Mouse (Mus musculus): Measurements from ENCODE around the gene Prkcg.
A peak's percentile ranks its signal among the peaks of the same experiment; 100 is the strongest.
"Not testable (repeated sequence)": the region's sequence is repeated elsewhere in the genome, so short reads cannot be mapped to it uniquely, and the experiment has no call there.

The Prkcg gene

DNA sequence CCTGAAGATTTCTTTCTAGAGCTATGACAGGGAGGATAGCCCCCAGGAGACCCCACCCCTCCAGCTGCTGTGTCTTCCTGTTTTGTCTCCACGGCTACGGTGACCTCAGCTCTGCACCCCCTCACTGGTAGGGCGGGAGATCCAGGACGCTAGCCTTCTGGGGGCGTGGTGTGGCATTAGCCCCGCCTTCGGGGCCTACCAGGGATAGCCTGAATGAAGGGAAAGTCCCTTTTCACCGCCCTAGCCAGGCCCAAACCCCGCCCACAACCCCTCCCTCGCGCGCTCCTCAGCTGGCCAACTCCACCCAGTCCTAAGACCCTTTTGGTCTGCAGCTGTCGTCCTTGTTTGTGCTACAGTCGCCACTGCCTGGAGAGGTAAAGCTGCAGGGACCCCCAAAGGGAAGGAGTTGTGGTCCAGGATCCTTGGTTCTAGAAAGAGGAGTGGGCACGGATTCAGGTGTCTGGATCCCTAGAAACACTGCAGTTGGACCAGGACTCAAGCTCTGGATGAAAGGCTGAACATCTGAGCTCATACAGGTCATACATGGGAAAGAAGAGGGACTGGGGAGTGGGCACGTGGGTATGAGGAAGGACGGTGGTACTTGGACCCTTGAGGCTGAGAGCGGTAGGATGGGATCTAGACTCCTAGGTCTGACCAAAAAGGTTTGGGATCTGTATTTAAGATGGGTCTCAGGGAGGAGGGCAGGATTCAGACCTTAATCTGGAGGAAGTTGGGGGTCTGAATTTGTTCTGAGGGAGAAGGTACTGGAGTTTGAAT, 1.5 kb downstream of the Prkcg start:
- DNase-seq (ENCODE audit: low spot score): peak; percentile 94

DNA sequence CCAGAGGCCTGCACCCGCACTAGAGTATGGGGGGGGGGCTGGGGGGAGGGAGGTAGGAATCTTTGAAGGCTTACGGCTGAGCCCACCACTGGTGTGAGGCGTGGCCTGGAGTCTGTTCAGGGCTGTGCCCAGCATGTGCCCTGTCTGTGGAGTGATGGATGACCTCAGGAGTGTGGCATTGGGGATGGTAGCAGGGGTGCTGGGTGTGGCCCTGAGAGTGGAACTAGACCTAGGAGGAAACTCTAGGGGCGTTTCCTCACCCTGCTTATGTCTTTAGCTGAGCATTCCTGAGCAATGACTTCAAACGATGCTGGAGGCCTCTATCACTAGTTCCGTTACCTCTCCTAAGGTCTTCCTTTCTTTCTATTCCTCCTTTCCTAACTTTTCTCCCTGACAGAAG, 2.2 kb downstream of the Prkcg start:
- DNase-seq (ENCODE audit: low spot score): peak; percentile 24

DNA sequence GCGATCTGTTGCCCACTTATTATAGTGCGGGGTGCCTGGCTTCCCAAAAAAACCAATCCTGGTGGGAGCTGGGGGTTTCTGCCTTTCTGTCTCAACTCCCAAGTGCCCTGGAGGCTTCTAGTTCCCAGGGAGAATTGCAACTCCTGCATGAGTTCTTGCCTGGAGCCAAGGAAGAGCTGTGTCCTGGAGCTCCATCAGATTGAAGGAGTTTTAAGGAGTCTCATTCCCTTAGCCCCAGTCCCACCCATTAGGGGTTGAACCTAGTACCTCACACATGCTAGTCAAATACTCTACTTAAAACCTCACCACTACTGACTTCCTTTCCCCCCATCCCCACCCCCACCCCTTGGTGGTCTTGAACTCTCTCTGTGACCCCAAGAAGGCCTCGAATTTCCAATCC, 2.8 kb downstream of the Prkcg start:
- peak; percentile 29 for DNase-seq (ENCODE audit: low spot score)

DNA sequence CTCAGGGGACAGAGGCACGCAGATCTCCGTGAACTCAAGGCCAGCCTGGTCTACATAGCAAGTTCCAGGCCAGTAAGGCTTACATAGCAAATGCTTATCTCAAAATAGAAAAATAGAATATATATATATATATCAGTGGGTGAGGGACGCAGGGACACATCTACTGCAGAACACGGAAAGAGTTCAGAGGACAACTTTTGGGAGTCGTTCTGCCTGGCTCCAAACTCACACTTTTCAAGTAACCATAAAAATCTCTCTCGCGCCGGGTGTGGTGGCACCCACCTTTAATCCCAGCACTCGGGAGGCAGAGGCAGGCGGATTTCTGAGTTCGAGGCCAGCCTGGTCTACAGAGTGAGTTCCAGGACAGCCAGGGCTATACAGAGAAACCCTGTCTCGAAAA, 3.3 kb downstream of the Prkcg start:
- DNase-seq (ENCODE audit: low spot score): not testable (repeated sequence)

DNA sequence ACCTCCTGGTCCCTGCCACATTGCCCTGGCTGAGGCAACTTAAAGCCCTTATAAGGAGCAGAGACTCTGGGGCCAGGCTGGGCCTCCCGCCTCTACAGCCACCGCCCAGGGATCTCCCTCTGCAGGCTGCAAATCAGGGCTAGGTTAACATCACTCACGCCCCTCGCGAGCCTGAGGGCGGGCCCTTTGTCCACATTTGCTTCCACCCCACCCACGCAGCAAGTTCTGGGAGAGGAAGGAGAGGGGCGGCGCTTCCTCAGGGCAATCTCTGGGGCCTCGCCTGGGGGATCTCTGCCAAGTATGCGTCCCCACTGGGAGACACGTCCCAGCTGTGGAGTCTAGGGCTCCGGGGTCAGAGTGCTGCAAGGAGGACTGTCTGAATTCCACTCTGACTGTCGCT, 3.8 kb downstream of the Prkcg start:
- peak; percentile 91 for DNase-seq (ENCODE audit: low spot score)

DNA sequence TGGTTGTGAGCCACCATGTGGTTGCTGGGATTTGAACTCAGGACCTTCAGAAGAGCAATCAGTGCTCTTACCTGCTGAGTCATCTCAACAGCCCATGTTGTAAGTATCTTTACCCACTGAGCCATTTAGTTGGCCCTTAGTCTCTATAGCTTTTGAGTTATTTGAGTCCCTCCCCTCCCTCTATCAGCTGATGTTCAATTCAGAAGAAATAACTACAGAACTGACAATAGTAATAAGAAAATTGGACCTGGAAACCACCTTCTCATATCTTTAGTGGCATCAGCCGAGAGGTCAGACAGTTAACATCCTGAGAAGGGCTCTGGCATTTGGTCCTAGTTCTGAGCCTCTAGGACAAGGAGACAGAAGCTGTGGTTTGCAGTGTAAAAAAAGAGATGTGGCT, 5.8 kb downstream of the Prkcg start:
- no peak for DNase-seq (ENCODE audit: low spot score)

DNA sequence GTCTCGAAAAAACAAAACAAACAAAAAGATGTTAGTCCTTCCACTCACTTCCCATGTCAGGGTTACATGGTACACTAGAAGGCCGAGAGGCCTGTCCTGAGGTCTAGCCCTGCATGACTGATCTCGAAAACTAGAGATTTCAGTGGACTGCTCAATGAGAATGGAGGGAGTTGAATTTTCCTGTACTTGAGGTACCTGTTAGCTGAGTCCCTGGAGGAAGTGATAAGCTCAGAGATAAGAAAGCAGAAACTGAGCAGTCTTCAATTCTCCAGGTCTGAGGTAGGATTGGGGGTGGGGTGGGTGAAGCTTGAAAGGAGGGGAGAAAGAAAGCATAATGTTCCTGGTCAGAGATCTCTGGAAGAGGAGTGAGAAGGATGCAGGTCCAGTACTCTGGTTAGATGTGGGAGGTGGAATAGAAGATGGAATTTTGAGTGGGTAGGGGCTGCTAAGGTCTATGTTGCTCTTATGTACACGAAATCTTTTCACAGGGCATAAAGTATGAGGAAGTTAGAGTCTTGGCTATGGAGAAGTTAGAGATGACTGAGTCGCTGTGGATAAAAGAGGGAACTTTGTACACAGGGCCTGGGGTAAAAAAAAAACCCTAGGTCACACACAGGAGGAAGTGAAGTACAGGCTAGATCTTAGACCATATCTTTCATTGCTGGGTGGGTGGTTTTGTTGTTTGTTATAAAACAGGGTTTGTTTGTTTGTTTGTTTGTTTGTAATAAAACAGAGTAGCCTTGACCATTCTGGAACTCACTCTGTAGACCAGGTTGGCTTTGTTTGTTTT, 6.5 kb downstream of the Prkcg start:
- no peak for DNase-seq (ENCODE audit: low spot score)

DNA sequence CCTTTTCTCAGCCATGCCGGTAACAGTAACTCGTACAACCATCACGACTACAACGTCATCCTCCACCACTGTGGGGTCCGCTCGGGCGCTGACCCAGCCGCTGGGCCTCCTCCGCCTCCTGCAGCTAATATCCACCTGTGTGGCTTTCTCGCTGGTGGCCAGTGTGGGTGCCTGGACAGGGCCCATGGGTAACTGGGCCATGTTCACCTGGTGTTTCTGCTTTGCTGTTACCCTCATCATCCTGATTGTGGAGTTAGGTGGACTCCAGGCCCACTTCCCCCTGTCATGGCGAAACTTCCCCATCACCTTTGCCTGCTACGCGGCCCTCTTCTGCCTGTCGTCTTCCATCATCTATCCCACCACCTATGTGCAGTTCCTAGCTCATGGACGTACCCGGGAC, 7.7 kb downstream of the Prkcg start:
- DNase-seq (ENCODE audit: low spot score): no peak

DNA sequence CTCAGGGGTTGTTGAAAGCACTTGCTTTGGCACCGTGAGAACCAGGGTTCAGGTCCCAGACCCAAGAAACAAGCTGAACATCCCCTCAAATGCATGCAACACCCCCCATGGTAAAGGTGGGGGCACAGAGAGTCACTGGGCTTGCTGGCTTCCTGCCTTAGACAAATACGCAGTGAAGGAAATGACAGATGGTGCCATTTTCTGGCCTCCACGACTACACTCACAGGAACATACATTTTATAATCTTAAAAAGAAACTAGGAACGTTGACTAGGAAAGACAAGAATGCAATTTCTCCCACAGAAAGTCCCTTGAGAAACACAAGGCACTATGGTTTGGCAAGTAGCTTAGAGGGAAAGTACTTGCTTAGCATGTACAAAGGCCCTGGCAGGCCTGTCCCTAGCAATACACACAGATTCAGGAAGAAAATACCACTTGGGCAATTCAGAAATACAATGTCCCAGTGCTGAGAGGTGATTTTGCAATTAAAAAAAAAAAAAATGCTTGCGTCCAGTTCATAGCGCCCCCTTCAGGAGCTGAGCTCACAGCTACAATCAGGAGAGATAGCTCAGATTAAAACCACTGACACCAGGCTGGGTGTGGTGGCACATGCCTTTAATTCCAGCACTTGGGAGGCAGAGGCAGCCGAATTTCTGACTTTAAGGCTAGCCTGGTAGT, 11.1 kb downstream of the Prkcg start:
- peak; percentile 92 for DNase-seq (ENCODE audit: low spot score)

DNA sequence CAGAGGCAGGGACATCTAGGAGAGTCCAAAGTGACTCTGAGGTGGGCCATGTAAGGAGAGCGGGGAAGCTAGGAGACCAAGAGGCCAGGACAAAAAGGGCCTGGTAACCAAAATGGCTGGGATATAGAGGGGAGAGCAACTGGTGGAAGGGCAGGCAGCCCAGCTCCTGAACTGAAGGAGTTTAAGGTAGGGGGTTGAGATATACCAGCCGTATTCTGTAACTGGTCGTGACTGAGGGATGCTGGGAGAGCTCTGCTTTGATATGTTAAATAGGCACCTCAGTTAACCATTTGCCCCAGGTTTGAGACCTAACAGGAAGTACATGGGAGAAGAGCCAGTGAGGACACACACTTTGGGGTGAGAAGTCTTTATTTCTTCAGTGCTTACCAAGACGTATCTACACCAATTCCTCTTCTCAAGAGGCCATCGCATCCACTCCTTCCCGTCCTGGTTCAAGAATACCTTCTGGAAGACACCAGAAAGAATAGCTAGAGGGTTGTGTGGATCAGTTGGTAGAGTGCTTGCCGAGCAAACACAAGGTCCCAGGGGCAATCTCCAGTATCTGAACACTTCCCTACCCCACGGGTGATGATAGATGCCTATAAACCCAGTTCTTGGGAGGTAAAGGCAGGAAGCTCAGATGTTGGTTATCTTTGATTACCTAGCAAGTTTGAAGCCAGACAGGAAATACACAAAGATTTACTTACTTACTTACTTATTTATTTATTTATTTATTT, 12.1 kb downstream of the Prkcg start:
- DNase-seq (ENCODE audit: low spot score): no peak

DNA sequence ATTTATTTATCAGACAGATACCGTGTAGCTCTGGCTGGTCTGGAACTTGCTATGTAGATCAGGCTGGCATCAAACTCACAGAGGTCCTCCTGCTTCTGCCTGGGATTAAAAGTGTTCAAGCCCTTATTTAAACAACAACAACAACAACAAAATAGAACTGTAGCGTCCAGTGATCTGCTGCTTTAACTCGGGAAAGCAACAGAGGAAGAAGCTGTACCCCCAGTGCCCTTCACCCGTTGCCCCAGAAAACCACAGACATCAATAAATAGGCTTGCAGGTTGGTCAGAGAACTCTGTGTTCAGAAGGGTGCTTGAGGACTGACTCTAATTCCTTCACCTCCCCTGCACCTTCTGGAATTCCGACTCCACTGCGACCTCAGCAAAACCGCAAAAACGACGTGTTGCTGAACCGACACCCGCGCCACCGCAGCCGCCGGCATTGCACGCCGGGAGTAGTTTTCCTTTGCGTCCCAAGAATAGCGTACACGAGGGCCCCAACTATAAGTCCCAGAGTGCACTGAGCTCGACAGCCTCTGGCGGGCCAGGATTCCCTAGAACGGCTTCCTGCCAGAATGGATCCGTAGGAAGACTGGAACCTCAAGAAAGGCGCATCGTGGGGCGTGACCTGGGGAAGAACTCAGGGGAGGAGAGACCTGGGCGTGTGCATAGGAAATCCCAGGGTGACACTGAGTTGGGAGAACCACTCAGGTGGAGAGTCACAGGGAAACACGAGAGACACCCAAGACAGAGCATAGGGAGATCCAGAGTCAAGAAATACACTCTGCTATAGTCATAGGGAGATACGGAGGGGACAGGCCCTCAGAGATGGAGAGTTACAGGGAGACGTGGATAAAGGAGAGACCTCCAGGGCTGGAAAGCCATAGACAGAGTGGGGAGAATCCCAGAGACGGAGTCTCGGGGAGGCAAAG, 12.9 kb downstream of the Prkcg start:
- no peak for DNase-seq (ENCODE audit: low spot score)

DNA sequence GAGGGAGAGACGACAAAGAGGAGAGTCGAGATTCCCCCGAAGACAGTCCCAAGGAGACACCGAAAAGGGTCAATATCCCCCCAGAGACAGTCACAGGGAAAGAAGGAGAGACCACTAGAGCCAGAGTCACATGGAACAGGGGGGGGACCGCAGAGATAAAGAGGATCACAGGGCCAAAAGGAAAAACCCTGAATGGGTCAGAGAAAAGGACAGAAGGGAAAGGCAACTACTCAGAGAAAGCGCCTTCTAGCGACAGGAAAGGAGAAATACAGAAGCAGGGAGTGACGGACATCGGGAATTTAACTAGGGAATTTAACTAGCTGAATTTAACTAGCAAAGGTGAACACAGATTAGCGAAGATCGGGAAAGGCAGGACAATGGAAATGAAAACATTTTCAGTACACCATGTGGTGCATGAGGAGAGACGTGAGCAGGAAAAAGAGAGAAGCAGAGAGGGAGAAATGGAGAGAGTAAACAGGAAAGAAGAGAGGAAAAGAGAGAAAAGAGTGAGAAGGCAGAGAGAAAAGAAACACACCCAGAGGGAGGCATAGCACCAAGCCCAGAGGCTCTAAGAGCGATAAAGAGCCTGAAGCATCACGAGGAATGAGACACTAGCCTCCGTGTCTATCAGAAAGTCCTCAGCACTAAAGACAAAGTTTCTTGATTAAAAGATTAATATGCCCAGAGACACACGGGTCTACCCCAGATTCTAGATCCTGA, 13.7 kb downstream of the Prkcg start:
- peak; percentile 24 for DNase-seq (ENCODE audit: low spot score)

DNA sequence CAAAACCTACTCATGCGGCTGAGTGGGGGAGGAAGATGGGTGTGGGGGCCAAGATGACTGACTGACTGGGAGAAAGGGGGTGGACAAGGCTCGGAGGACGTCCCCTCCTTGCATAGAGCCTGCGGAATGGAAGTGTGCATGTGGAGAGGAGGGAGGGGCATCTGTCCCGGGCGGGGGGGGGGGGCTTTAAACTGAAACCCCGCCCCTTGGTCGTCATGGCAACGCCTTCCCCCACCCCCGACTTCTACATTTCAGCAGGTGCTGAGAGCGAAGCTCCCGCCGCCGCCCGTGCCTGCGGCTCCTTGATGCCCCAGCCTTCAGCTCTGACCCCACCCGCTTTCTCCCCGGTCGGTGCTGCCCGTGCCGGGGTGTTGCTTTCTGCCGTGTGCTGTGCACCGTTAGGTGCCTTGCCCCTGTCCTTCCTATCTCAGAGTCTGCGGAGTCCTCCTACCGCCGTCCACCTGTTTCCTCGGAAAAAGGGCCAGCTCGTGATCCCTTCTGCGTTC, 14.3 kb downstream of the Prkcg start:
- no peak for DNase-seq (ENCODE audit: low spot score)

DNA sequence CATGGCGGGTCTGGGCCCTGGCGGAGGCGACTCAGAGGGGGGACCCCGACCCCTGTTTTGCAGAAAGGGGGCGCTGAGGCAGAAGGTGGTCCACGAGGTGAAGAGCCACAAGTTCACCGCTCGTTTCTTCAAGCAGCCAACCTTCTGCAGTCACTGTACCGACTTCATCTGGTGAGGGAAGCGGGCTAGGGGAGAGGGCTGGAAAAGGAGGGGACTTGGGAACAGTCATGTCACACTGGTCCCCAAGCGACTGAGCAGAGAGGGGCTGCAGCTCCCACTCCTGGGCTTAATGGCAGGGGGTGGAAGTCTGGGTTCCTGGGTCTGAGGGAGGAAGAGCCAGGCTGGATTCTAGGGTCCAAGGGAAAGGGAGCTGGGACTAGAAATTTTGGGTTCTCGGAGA, 14.8 kb downstream of the Prkcg start:
- no peak for DNase-seq (ENCODE audit: low spot score)

DNA sequence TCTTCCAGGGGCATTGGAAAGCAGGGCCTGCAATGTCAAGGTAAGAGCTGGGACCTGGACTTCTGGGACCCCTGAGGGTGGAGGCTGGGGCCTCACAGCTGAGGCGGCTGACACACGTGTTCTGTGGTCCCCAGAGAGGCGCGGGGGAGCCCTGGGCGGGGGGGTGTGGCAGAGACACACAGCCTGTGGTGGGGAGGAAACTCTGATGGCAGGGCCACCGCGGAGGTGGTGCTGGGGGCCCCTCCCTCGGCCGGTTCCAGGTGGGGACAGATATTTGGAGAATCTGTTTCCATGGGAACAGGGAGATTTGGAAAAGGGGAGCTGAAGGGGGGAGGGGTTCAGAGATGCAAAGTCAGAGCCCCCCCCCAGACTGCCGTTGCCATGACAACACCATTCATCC, 15.3 kb downstream of the Prkcg start:
- DNase-seq (ENCODE audit: low spot score): no peak

DNA sequence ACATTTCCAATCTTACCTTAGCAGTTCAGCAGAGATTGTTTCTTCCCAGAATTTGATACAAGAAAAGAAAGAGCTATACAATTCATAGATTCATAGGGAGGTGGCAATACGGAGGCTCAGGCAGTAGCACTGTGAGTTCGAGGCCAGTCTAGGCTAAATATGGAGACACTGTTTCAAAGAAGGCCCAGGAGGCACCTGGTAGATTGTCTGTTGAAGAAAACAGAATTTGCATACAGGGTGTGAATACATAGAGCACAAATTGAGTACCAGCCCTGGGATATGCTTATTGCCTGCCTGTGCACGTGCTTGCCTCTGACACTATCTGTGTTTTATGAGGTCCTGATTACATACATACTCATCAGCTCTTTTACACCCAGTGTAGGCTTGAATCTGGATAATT, 17.4 kb downstream of the Prkcg start:
- DNase-seq (ENCODE audit: low spot score): no peak

DNA sequence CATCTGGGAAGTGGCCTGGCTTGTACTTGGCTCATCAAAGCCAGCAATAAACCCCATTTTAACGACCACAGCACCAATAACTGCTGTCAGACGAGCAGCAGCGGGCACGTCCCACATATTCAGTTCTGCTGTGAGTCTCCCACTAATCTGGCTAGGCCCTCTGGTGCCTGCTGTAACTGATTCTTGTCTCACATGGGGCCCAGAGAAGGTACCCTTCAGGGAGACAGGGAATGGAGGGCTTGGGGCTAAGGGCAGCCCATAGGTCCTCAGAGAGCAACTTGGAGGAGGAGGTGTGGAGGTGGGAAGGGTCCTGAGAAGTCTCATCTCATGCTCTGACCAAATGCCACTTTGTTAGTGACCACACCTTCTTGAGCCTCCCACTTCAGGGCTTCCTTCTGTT, 19.7 kb downstream of the Prkcg start:
- DNase-seq (ENCODE audit: low spot score): no peak

DNA sequence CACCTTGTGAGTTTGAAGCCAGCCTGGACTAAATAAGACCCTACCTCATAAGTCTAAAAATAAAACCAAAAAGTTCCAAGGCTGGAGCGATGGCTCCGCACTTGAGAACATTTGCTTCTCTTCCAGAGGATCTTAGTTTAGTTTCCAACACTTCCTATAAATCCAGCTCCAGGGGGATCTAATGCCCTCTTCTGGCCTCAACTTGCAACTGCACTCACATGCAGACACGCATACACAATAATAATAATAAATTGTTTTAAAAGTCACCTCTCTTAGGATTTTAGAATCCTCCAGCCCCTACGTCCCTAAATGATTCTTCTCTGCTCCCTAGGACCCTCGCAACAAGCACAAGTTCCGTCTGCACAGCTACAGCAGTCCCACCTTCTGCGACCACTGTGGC, 21.3 kb downstream of the Prkcg start:
- DNase-seq (ENCODE audit: low spot score): no peak

DNA sequence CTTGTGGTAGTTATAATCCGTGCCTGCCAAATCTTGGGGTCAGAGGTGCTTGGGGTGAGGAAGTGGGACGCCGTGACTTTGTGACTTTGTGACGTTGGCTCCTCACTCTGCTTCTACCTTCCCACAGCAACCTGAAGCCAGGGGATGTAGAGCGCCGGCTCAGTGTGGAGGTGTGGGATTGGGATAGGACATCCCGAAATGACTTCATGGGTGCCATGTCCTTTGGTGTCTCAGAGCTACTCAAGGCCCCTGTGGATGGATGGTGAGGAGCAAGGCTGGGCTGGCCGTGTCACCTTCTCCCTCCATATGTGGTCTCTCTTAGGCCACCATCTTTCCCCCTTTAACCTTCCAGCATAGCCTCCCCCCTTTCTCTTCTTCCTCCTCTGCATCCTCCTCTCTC, 24.6 kb downstream of the Prkcg start:
- no peak for DNase-seq (ENCODE audit: low spot score)

DNA sequence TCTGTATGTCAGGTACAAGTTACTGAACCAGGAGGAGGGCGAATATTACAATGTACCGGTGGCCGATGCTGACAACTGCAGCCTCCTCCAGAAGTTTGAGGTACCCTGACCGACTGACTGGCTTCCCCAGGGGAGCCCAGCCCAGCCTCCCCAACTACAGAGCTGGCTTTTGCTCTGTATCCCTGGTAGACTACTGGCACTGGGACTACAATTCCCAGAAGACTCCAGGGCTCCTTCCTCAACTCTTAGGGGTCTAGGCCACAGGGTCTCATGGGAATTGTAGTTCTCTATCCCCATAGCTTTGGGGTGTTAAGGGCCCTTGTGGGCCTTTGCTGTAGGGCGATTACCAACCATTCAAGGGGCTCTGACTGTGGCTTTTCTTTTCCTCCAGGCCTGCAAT, 25.1 kb downstream of the Prkcg start:
- DNase-seq (ENCODE audit: low spot score): no peak
